Mouse (Mus musculus) lung, embryonic 15.5 days (tissue): ENCODE measurements around the gene Tiam2. TPM values are rescaled to one million over a fixed set of nuclear protein-coding genes. Genes with fewer than 3 reads are reported as not detected.

Experiments
- ATAC-seq: fragments of 200-750 bp; cut with Nextera tagmentation; 2 replicates; pipeline ENCODE4 v1.8.0; 2017; ENCODE audit warnings: moderate number of reproducible peaks, borderline replicate concordance; ENCODE audit not compliant: low FRiP score, low TSS enrichment; ENCODE audit errors: extremely low read depth
- H3K27ac ChIP-seq: fragments of 300-500 bp; sonication (generic); 2 replicates; pipeline ENCODE4 v1.5.1; 2015; ENCODE audit warnings: moderate library complexity, mild to moderate bottlenecking, inconsistent platforms
- H3K27me3 ChIP-seq: fragments of 300-500 bp; sonication (generic); 2 replicates; pipeline ENCODE4 v1.6.1; 2015; ENCODE audit warnings: inconsistent platforms
- H3K36me3 ChIP-seq: fragments of 300-500 bp; sonication (generic); 2 replicates; pipeline ENCODE4 v1.6.1; 2015; ENCODE audit warnings: inconsistent platforms
- H3K4me1 ChIP-seq: fragments of 300-500 bp; sonication (generic); 2 replicates; pipeline ENCODE4 v1.6.1; 2015; ENCODE audit warnings: inconsistent platforms
- H3K4me2 ChIP-seq: fragments of 300-500 bp; sonication (generic); 2 replicates; pipeline ENCODE4 v1.6.1; 2015; ENCODE audit warnings: inconsistent platforms, mild to moderate bottlenecking, moderate library complexity
- H3K4me3 ChIP-seq: fragments of 300-500 bp; sonication (generic); 2 replicates; pipeline ENCODE4 v1.5.1; 2015; ENCODE audit warnings: mild to moderate bottlenecking, inconsistent platforms
- H3K9ac ChIP-seq: fragments of 300-500 bp; sonication (generic); 2 replicates; pipeline ENCODE4 v1.6.1; 2015; ENCODE audit warnings: inconsistent platforms
- H3K9me3 ChIP-seq: fragments of 300-500 bp; sonication (generic); 2 replicates; pipeline ENCODE4 v1.6.1; 2016; ENCODE audit warnings: inconsistent platforms
- WGBS: fragments of 180-500 bp; shearing (Covaris S2); methylation state at CpG from one replicate; pipeline ENCODE4 v1.1.7; 2015; 5-methylcytosine and 5-hydroxymethylcytosine counted together
- polyA plus RNA-seq: library from polyadenylated mRNA; unstranded; fragments of >200 nt; fragmentation: Nextera tagmentation; extraction: Ambion mirVana; gene quantifications from 2 replicates; pipeline ENCODE4 v1.2.1, GENCODE M21; 2015

Gene Tiam2
- polyA plus RNA-seq, 1 experiment from 2014 or later: 5.4 TPM

DNA sequence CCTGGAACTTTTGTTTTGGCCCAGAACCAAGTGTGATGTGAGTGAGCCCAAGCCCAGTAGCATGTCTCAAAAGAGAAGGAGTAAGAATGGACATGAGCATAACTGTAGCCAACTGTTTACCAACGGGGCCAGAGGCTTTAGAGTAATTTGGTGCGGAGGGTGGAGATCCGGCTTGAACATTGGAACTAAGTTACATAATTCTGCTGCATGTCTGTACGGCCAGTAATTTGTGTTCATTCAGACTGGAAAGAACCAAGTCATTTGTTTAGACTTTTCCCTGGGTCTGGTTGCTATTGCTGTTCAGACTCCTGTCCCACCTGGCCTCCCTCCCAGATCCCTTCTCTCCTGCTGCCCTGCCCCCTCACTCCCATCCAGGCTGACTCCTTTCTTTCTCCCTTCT is 43.3 kb downstream of the Tiam2 start:
- Histone ChIP-seq H3K27ac (peak overlapping the region; percentile 48; the same call in 1 of the 2 replicates), H3K9me3 (no peaks in the 10 kb centered on the region), H3K4me3 (no peak overlapping the region), H3K9ac (no peak overlapping the region), H3K4me1 (peaks cover 13% of the 10 kb centered on the region), H3K4me2 (no peak overlapping the region; the same call in 1 of the 2 replicates), H3K27me3 (no peaks in the 10 kb centered on the region), H3K36me3 (no peaks in the 10 kb centered on the region)
- ATAC-seq: peak; percentile 72
- WGBS: 40% methylated on average over 4 of the region's 4 CpGs

DNA sequence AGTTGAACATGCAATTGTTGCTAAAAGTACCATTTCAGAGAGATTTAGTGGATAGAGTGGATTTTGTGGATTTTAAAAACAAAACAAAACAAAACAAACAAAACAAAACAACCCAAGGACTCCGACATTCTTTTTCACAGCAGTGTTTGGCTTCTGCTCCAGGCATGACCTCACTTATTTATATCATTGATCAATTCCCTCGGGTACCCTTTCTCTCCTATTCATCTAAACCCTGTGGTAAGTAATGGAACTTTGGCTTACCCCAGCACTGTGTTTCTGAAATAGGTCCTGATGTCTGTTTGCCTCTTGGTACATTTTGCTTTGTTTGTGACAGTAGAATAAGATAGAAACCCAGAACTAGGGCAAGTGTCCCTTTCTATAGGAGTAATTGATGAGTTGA is 52.2 kb downstream of the Tiam2 start:
- no peaks in the 10 kb centered on the region for H3K27me3 ChIP-seq
- no peak overlapping the region for H3K4me2 ChIP-seq
- ATAC-seq: no peak
- H3K27ac ChIP-seq: no peak overlapping the region; the same call in 1 of the 2 replicates
- WGBS: 22% methylated on average over 2 of the region's 2 CpGs
- H3K9me3 ChIP-seq: no peaks in the 10 kb centered on the region
- H3K4me1 ChIP-seq: peaks cover 4% of the 10 kb centered on the region; the same call in 1 of the 2 replicates
- no peaks in the 10 kb centered on the region for H3K36me3 ChIP-seq
- no peak overlapping the region for H3K9ac ChIP-seq
- no peak overlapping the region for H3K4me3 ChIP-seq

DNA sequence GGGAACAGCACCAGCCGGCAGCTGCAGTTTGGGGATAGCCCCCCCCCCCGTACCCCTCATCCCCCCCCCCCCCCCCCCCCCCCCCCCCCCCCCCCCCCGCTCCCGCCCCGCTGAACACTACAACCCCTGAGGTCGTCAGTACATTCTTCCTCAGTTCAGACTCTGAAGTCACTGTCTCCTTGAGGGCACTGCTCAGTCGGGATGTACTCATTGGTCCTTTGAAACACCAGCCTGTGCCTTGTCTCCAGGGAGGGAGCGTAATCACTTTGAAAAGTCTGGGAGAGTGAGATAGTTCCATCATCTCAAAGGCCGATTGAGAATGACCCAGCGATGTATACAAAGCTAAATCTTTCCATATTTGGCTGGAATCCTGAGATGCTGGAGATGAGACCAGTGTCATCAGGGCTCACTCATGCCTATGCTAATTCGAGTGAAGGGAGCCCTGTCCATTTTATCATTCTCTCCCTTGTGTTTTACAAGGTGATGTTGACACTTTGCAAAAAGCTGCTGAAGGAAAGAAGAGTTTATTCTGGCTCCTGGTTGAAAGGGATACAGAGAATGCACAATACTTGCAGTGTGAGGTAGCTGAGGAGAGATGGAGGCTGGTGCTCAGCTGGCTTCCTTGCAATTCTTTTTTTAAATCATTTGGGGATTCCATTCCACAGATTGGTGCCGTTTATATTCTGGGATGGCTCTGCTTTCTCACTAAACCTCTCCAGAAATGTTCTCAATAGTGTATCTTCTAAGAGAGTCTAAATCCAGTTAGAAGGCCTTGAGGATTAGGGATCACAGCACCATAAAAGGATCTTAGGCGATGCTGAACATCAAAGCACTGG is 53.6 kb downstream of the Tiam2 start:
- Histone ChIP-seq H3K4me1 (peaks cover 4% of the 10 kb centered on the region; the same call in 1 of the 2 replicates), H3K27me3 (no peaks in the 10 kb centered on the region), H3K9me3 (no peaks in the 10 kb centered on the region), H3K4me3 (no peak overlapping the region), H3K27ac (no peak overlapping the region), H3K4me2 (no peak overlapping the region), H3K36me3 (no peaks in the 10 kb centered on the region), H3K9ac (no peak overlapping the region)
- ATAC-seq: peak; percentile 46; the same call in 1 of the 2 replicates
- WGBS: 29% methylated on average over 9 of the region's 13 CpGs

- Histone ChIP-seq H3K4me1 (no peaks in the 10 kb centered on the region), H3K9me3 (no peaks in the 10 kb centered on the region), H3K27ac (no peak overlapping the region), H3K36me3 (no peaks in the 10 kb centered on the region), H3K9ac (no peak overlapping the region), H3K4me3 (no peak overlapping the region), H3K4me2 (no peak overlapping the region), H3K27me3 (no peaks in the 10 kb centered on the region)
- ATAC-seq: no peak
- WGBS: 60% methylated on average over 1 of the region's 1 CpGs
Measured at GRCm38 (mm10) chr17:3385391-3385790, 59.0 kb downstream of the Tiam2 start.

DNA sequence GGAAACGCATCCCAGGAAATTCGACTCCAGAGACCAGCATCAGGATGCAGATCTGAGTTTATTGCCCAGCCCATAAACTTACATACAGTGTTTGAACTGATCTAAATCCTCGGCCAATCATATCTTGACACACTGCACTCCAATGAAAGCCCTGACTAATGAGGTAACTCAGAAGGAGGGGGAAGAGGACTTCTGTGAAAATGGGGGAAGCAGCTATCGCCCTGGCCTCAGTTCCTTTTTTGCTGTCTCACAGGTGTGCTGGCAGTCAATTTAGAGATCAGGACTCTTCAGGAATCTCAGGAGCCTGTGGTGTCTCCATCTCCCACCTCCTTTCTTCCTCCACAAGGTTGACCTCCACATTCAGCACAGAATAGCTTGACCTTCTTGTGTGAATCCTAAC is 61.4 kb downstream of the Tiam2 start:
- 44% methylated on average over 4 of the region's 4 CpGs for WGBS
- no peak overlapping the region for H3K4me2 ChIP-seq

GRCm38 (mm10) chr17:3389741-3390140 is 63.4 kb downstream of the Tiam2 start:
- H3K4me2 ChIP-seq: no peak overlapping the region
- no peaks in the 10 kb centered on the region for H3K36me3 ChIP-seq
- 79% methylated on average over 4 of the region's 4 CpGs for WGBS
- H3K9ac ChIP-seq: no peak overlapping the region
- H3K27me3 ChIP-seq: no peaks in the 10 kb centered on the region
- H3K4me1 ChIP-seq: no peaks in the 10 kb centered on the region
- H3K4me3 ChIP-seq: no peak overlapping the region
- H3K27ac ChIP-seq: no peak overlapping the region
- no peaks in the 10 kb centered on the region for H3K9me3 ChIP-seq
- ATAC-seq: no peak

More for the DNA sequence above, 61.4 kb downstream of the Tiam2 start:
- ATAC-seq: no peak
- Histone ChIP-seq H3K4me1 (no peaks in the 10 kb centered on the region), H3K27me3 (no peaks in the 10 kb centered on the region), H3K9ac (no peak overlapping the region), H3K9me3 (no peaks in the 10 kb centered on the region), H3K27ac (no peak overlapping the region), H3K4me3 (no peak overlapping the region), H3K36me3 (no peaks in the 10 kb centered on the region)

DNA sequence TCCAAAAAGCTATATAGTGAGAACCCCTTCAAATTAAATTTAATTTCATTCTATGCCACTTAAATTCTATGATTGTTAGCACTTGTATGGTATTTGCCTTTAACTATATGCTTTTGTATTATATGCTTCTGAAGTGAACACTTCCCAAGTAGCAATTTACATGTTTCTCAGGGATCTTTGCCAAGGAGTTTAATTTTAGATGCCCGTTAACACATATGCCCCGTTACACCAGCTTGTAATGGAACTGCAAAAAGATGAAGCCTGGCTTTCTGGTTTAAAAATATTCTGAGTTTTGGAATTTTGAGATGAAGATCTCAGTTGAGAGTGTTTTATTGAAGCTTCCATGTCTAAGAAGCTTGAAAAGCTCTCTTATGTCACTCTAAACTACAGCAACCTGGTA is 67.6 kb downstream of the Tiam2 start:
- 86% methylated on average over 2 of the region's 2 CpGs for WGBS
- H3K27me3 ChIP-seq: no peaks in the 10 kb centered on the region
- no peak overlapping the region for H3K9ac ChIP-seq
- 0 out of 2 replicates have a peak, but pooled peaks cover 3% of the 10 kb centered on the region for H3K4me1 ChIP-seq
- H3K4me2 ChIP-seq: no peak overlapping the region
- no peak overlapping the region for H3K27ac ChIP-seq
- H3K36me3 ChIP-seq: no peaks in the 10 kb centered on the region
- H3K9me3 ChIP-seq: no peaks in the 10 kb centered on the region
- H3K4me3 ChIP-seq: no peak overlapping the region
- ATAC-seq: no peak

GRCm38 (mm10) chr17:3394985-3395384 is 68.6 kb downstream of the Tiam2 start:
- H3K27ac ChIP-seq: no peak overlapping the region
- H3K4me1 ChIP-seq: 0 out of 2 replicates have a peak, but pooled peaks cover 3% of the 10 kb centered on the region
- no peak for ATAC-seq
- no peak overlapping the region for H3K9ac ChIP-seq
- H3K4me3 ChIP-seq: no peak overlapping the region
- WGBS: 69% methylated on average over 2 of the region's 2 CpGs
- H3K36me3 ChIP-seq: no peaks in the 10 kb centered on the region
- H3K27me3 ChIP-seq: no peaks in the 10 kb centered on the region
- H3K9me3 ChIP-seq: no peaks in the 10 kb centered on the region
- no peak overlapping the region for H3K4me2 ChIP-seq

- WGBS: 72% methylated on average over 12 of the region's 12 CpGs
- Histone ChIP-seq H3K4me1 (0 out of 2 replicates have a peak, but pooled peaks cover 3% of the 10 kb centered on the region), H3K9me3 (no peaks in the 10 kb centered on the region), H3K9ac (no peak overlapping the region), H3K4me2 (no peak overlapping the region), H3K27me3 (no peaks in the 10 kb centered on the region), H3K36me3 (no peaks in the 10 kb centered on the region), H3K4me3 (no peak overlapping the region), H3K27ac (no peak overlapping the region)
- no peak for ATAC-seq
Measured at GRCm38 (mm10) chr17:3396881-3397281, 70.5 kb downstream of the Tiam2 start.

GRCm38 (mm10) chr17:3397836-3398235 is 71.5 kb downstream of the Tiam2 start:
- 69% methylated on average over 5 of the region's 5 CpGs for WGBS
- H3K4me2 ChIP-seq: no peak overlapping the region
- ATAC-seq: no peak
- H3K9me3 ChIP-seq: no peaks in the 10 kb centered on the region
- no peak overlapping the region for H3K4me3 ChIP-seq
- H3K36me3 ChIP-seq: no peaks in the 10 kb centered on the region
- H3K27me3 ChIP-seq: no peaks in the 10 kb centered on the region
- H3K9ac ChIP-seq: no peak overlapping the region
- H3K27ac ChIP-seq: no peak overlapping the region
- 0 out of 2 replicates have a peak, but pooled peaks cover 3% of the 10 kb centered on the region for H3K4me1 ChIP-seq

DNA sequence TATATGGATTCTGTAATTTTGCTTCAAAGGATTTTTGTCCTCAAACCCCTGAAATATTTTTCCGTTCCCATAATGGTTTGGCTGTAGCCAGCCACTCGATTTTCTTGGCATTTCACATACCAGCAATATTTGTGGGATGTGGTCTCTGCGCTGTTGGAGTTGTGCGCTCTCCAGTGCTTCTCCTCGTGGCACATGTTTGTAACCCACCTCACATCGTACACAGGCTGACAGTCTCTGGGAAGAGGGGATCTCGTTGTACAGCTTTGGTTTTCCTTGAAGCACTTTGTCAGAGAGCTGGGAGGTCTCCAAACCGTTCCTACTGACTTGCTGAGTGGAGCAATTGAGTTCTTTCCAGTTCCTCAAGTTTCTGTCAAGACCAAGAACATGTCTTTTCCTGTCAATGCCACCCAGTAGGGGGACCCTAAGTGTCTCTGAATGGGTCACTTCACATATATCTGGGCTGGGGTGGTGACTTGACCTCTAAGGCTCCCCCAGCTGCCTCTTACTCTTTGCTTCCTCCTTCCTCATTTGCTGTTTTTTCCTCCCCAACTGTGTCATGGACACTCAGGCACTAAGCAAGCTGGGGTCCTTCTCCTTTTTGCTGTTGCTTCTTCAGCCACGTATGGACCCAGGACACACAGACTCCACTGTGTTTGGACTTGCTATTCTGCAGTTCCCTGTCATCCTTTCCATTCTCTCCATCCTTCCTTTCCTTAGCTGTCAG is 79.1 kb downstream of the Tiam2 start:
- no peak overlapping the region for H3K4me2 ChIP-seq
- H3K9ac ChIP-seq: no peak overlapping the region
- 69% methylated on average over 9 of the region's 9 CpGs for WGBS
- H3K4me1 ChIP-seq: no peaks in the 10 kb centered on the region
- no peak overlapping the region for H3K27ac ChIP-seq
- no peaks in the 10 kb centered on the region for H3K27me3 ChIP-seq
- no peaks in the 10 kb centered on the region for H3K9me3 ChIP-seq
- no peak overlapping the region for H3K4me3 ChIP-seq
- no peak for ATAC-seq
- no peaks in the 10 kb centered on the region for H3K36me3 ChIP-seq

- no peak for ATAC-seq
- H3K4me2 ChIP-seq: no peak overlapping the region
Measured at GRCm38 (mm10) chr17:3407051-3407450, 80.7 kb downstream of the Tiam2 start.

More at GRCm38 (mm10) chr17:3407051-3407450, 80.7 kb downstream of the Tiam2 start:
- Histone ChIP-seq H3K9me3 (no peaks in the 10 kb centered on the region), H3K36me3 (no peaks in the 10 kb centered on the region), H3K27me3 (no peaks in the 10 kb centered on the region), H3K27ac (no peak overlapping the region), H3K4me1 (no peaks in the 10 kb centered on the region), H3K4me3 (no peak overlapping the region), H3K9ac (no peak overlapping the region)
- 12% methylated on average over 1 of the region's 1 CpGs for WGBS
